Mouse (Mus musculus): ENCODE measurements around the gene Fbxo24. TPM values are rescaled to one million over a fixed set of nuclear protein-coding genes. Genes with fewer than 3 reads are reported as not detected.

Gene Fbxo24
- polyA plus RNA-seq, 1 experiment, result 0.72 TPM

DNA sequence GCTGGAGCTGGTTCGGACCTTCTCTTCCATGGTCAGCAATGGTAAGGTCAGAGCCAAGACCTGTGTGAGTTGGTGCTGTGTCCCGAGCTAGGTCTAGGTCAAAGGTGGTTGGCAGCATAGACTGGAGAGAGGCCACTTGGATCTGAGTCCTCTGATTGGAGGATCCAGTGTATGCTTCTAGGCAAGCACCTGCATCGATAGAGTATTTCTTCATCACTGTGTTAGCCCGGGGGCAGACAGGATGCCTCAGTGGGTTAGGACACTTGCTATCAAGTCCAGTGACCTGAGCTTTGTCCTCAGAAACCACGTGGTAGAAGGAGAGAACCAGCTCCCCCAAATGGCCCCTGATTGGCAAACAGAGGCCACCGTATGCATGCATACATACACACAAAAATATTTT, 48.6 kb downstream of the Fbxo24 start:
- Histone ChIP-seq H3K4me3 (no peak overlapping the region), H3K79me2 (ENCODE audit: control insufficient read depth, insufficient read depth) (no peaks in the 10 kb centered on the region), H3K27me3 (ENCODE audit: control insufficient read depth, insufficient read depth, insufficient read length) (peaks cover 27% of the 10 kb centered on the region), H3ac (ENCODE audit: control insufficient read depth, insufficient read length) (no peak overlapping the region), H3K4me2 (ENCODE audit: low read depth) (no peak overlapping the region), H3K36me3 (ENCODE audit: control insufficient read depth, insufficient read depth) (no peaks in the 10 kb centered on the region)
- TF ChIP-seq CEBPB (IDR thresholded peaks at IDR 0.05; ENCODE audit: insufficient read depth, poor library complexity, severe bottlenecking) (no peak), TCF3 (IDR thresholded peaks at IDR 0.05; ENCODE audit: insufficient read length, low read depth) (no peak)

DNA sequence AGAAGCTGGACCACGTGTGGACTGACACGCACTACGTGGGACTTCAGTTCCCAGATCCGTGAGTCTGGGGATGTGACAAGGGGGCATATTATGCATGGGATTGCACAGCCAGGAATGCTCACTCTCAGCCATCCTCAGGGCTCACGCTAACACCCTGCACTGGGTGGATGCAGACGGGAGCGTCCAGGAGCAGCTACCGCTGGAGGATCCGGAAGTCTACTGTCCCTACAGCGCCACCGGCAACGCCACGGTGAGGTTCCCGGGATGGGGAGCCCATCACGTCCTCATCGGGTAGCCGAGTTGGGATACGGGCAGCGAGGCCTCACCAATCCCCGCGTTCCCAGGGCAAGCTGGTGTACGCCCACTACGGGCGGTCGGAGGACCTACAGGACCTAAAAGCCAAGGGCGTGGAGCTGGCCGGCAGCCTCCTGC, 54.3 kb downstream of the Fbxo24 start:
- H3K4me3 ChIP-seq, result no peak overlapping the region
- no peak overlapping the region for H3K4me2 ChIP-seq (ENCODE audit: low read depth)
- no peaks in the 10 kb centered on the region for H3K36me3 ChIP-seq (ENCODE audit: control insufficient read depth, insufficient read depth)
- H3K27me3 ChIP-seq (ENCODE audit: control insufficient read depth, insufficient read depth, insufficient read length), result peaks cover 18% of the 10 kb centered on the region
- TF ChIP-seq POLR2A (IDR thresholded peaks at IDR 0.05; ENCODE audit: insufficient read length, low read depth) (no peak), MYOD1 (IDR thresholded peaks at IDR 0.05; ENCODE audit: control insufficient read depth in 1 of 3, insufficient read length in 2 of 3, low read depth in 2 of 3) (no peak), USF1 (IDR thresholded peaks at IDR 0.05; ENCODE audit: low read depth) (no peak), MAX (IDR thresholded peaks at IDR 0.05; ENCODE audit: low read depth) (no peak), POLR2AphosphoS2 (IDR thresholded peaks at IDR 0.05; ENCODE audit: insufficient read length, low read depth) (no peak), TCF3 (IDR thresholded peaks at IDR 0.05; ENCODE audit: insufficient read length, low read depth) (no peak), TCF12 (IDR thresholded peaks at IDR 0.05; ENCODE audit: insufficient read depth, poor library complexity, severe bottlenecking) (no peak), CEBPB (IDR thresholded peaks at IDR 0.05; ENCODE audit: insufficient read depth, poor library complexity, severe bottlenecking) (no peak), SRF (IDR thresholded peaks at IDR 0.05; ENCODE audit: control insufficient read depth, insufficient read length, low read depth) (no peak), MYOG (IDR thresholded peaks at IDR 0.05; ENCODE audit: control insufficient read depth in 1 of 3, insufficient read depth in 1 of 3, insufficient read length in 2 of 3, low read depth in 2 of 3) (no peak), REST (IDR thresholded peaks at IDR 0.05; ENCODE audit: insufficient read depth, insufficient read length) (no peak), E2F4 (IDR thresholded peaks at IDR 0.05; ENCODE audit: insufficient read depth) (no peak)
- no peak overlapping the region for H3ac ChIP-seq (ENCODE audit: control insufficient read depth, insufficient read length)
- no peaks in the 10 kb centered on the region for H3K79me2 ChIP-seq (ENCODE audit: control insufficient read depth, insufficient read depth)

DNA sequence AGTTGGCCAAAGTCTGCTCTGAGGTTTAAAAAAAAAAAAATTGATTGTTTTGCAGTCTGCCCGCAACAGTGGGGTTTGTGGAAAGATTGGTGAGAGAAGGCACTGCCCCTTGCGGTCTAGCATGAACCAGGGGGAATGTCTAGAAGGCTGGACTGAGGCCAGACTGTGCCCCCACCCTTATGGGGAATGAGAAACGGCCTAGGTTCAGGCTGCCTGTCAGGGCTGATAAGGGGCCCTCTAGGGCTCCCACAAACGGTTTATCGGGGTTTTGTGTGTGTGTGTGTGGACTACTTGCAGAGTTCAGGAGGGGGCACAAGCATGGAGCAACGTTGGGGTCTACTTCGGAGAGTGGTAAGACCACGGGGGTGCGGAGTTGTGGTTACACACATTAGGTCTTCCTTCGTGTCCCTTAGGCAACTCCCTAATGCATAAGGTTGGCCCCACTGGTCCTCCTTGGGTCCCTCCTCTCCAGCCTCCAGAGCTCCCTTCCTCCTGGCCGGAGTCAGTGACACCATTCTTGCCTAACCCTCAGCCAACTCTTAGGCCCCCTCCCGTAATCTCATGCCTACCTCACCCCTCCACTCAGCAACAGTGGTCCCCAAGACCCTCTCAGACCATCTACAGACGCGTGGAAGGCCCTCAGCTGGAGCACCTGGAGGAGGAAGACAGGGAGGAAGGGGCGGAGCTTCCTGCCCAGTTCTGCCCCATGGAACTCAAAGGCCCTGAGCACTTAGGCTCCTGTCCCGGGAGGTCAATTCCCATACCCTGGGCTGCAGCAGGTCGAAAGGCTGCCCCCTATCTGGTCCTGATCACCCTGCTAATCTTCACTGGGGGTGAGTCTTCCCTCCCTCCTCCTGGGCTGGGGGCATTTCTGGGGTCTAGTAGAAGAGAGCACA, 57.9 kb downstream of the Fbxo24 start:
- peak overlapping the region; percentile 2 for H3K4me3 ChIP-seq
- TF ChIP-seq POLR2A (IDR thresholded peaks at IDR 0.05; ENCODE audit: insufficient read length, low read depth), result no peak
- TF ChIP-seq SRF (IDR thresholded peaks at IDR 0.05; ENCODE audit: control insufficient read depth, insufficient read length, low read depth), result no peak
- TF ChIP-seq CEBPB (IDR thresholded peaks at IDR 0.05; ENCODE audit: insufficient read depth, poor library complexity, severe bottlenecking), result no peak
- no peak for TF ChIP-seq TCF12 (IDR thresholded peaks at IDR 0.05; ENCODE audit: insufficient read depth, poor library complexity, severe bottlenecking)
- TF ChIP-seq MYOG (IDR thresholded peaks at IDR 0.05; ENCODE audit: control insufficient read depth in 1 of 3, insufficient read depth in 1 of 3, insufficient read length in 2 of 3, low read depth in 2 of 3), result no peak
- TF ChIP-seq TCF3 (IDR thresholded peaks at IDR 0.05; ENCODE audit: insufficient read length, low read depth), result no peak
- no peak for TF ChIP-seq MAX (IDR thresholded peaks at IDR 0.05; ENCODE audit: low read depth)
- TF ChIP-seq MYOD1 (IDR thresholded peaks at IDR 0.05; ENCODE audit: control insufficient read depth in 1 of 3, insufficient read length in 2 of 3, low read depth in 2 of 3), result no peak
- no peak for TF ChIP-seq USF1 (IDR thresholded peaks at IDR 0.05; ENCODE audit: low read depth)
- no peak overlapping the region for H3ac ChIP-seq (ENCODE audit: control insufficient read depth, insufficient read length)
- no peaks in the 10 kb centered on the region for H3K36me3 ChIP-seq (ENCODE audit: control insufficient read depth, insufficient read depth)
- H3K79me2 ChIP-seq (ENCODE audit: control insufficient read depth, insufficient read depth), result no peaks in the 10 kb centered on the region
- H3K27me3 ChIP-seq (ENCODE audit: control insufficient read depth, insufficient read depth, insufficient read length), result peaks cover 17% of the 10 kb centered on the region
- H3K4me2 ChIP-seq (ENCODE audit: low read depth), result peak overlapping the region; percentile 18

DNA sequence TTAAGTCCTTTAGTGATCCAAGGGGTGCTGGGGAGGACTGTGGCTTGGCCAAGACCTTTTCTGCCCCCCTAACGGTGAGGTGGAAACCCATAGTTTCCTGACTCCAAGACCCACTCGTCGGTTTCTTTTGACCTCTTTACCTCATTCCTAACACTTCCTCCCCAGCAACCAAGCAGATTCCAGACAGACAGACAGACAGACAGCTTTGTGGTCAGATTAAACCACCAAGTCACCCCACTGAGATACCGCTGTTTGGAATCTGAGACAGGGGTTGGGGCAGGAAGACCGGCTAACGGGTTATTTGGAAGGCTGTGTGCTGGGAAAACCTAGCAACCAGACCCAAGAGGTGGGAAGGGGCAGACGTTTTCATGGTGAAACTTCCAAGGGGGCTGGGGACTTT, 58.6 kb downstream of the Fbxo24 start:
- TF ChIP-seq POLR2AphosphoS2 (IDR thresholded peaks at IDR 0.05; ENCODE audit: insufficient read length, low read depth), result no peak
- TF ChIP-seq E2F4 (IDR thresholded peaks at IDR 0.05; ENCODE audit: insufficient read depth), result no peak
- no peak for TF ChIP-seq USF1 (IDR thresholded peaks at IDR 0.05; ENCODE audit: low read depth)
- TF ChIP-seq SRF (IDR thresholded peaks at IDR 0.05; ENCODE audit: control insufficient read depth, insufficient read length, low read depth), result no peak
- TF ChIP-seq MAX (IDR thresholded peaks at IDR 0.05; ENCODE audit: low read depth), result no peak
- no peak for TF ChIP-seq POLR2A (IDR thresholded peaks at IDR 0.05; ENCODE audit: insufficient read length, low read depth)
- TF ChIP-seq MYOG (IDR thresholded peaks at IDR 0.05; ENCODE audit: control insufficient read depth in 1 of 3, insufficient read depth in 1 of 3, insufficient read length in 2 of 3, low read depth in 2 of 3), result no peak
- TF ChIP-seq TCF3 (IDR thresholded peaks at IDR 0.05; ENCODE audit: insufficient read length, low read depth), result no peak
- no peak for TF ChIP-seq MYOD1 (IDR thresholded peaks at IDR 0.05; ENCODE audit: control insufficient read depth in 1 of 3, insufficient read length in 2 of 3, low read depth in 2 of 3)
- TF ChIP-seq REST (IDR thresholded peaks at IDR 0.05; ENCODE audit: insufficient read depth, insufficient read length), result no peak
- no peak for TF ChIP-seq TCF12 (IDR thresholded peaks at IDR 0.05; ENCODE audit: insufficient read depth, poor library complexity, severe bottlenecking)
- TF ChIP-seq CEBPB (IDR thresholded peaks at IDR 0.05; ENCODE audit: insufficient read depth, poor library complexity, severe bottlenecking), result no peak
- Histone ChIP-seq H3K27me3 (ENCODE audit: control insufficient read depth, insufficient read depth, insufficient read length) (peaks cover 17% of the 10 kb centered on the region), H3K36me3 (ENCODE audit: control insufficient read depth, insufficient read depth) (no peaks in the 10 kb centered on the region), H3K4me3 (peak overlapping the region; percentile 2), H3ac (ENCODE audit: control insufficient read depth, insufficient read length) (no peak overlapping the region), H3K4me2 (ENCODE audit: low read depth) (peak overlapping the region; percentile 66), H3K79me2 (ENCODE audit: control insufficient read depth, insufficient read depth) (no peaks in the 10 kb centered on the region)
